Mouse (Mus musculus) embryonic fibroblast, embryonic 13.5 days (primary cell): Measurements from ENCODE around the gene Fbxw8.

Experiments used
- CTCF ChIP-seq: IDR thresholded peaks from 2 replicates; pipeline ENCODE4 v1.5.1; 2011; ENCODE audit warnings: mild to moderate bottlenecking, control low read depth, low read length, moderate library complexity, borderline replicate concordance; ENCODE audit not compliant: insufficient read depth
- POLR2A ChIP-seq: IDR thresholded peaks from 2 replicates; pipeline ENCODE4 v1.6.1; 2011; ENCODE audit warnings: low read depth, mild to moderate bottlenecking, control low read depth, low read length, moderate library complexity

DNA sequence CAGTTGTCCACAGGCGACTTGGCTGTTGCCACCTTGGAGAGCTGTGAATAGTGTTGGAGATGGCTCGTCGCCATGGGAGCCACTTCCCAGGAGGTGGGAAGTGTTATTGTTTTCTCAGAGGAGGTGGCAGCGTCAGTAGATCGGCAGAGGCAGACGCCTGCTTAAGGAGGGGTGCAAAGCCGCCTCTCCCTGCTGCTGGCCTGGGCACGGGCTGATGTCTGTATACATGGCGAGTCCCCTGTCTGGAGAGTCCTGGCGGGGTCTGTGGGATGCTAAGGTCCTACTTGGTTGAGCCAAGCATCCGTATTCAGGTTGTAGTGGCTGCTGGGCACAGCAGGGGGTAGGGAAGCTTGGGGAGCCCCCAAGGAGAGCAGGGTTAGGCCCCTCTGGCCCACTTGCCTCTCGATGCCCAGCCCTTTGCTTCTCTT lies 116.0 kb downstream of the Fbxw8 start:
- no peak for TF ChIP-seq CTCF
- no peak for TF ChIP-seq POLR2A
